Mouse (Mus musculus) midbrain, embryonic 14.5 days (tissue): ENCODE results near the gene Prph. TPM values are rescaled to one million over a fixed set of nuclear protein-coding genes. Genes with fewer than 3 reads are reported as not detected.
"Not testable (repeated sequence)": the region's sequence is repeated elsewhere in the genome, so short reads cannot be mapped to it uniquely, and the experiment has no call there.

Experiments
- ATAC-seq: fragments of 200-750 bp; cut with Nextera tagmentation; 2 replicates; pipeline ENCODE4 v1.8.0; 2017; ENCODE audit warnings: moderate number of reproducible peaks, moderate library complexity; ENCODE audit not compliant: low FRiP score, low TSS enrichment
- DNase-seq: peaks from one replicate; pipeline ENCODE4 v3.0.0-alpha.2; 2015
- H3K27ac ChIP-seq: fragments of 300-500 bp; sonication (generic); replicated peaks from 2 replicates; pipeline ENCODE4 v1.5.1; 2014; ENCODE audit warnings: mild to moderate bottlenecking, low read depth, low read length, moderate library complexity
- H3K27me3 ChIP-seq: fragments of 300-500 bp; sonication (generic); 2 replicates; pipeline ENCODE4 v1.6.1; 2014; ENCODE audit warnings: low read length, control low read depth, mixed read lengths; ENCODE audit not compliant: control insufficient read depth, insufficient read depth
- H3K36me3 ChIP-seq: fragments of 300-500 bp; sonication (generic); 2 replicates; pipeline ENCODE4 v1.6.1; 2014; ENCODE audit warnings: low read length, control low read depth; ENCODE audit not compliant: control insufficient read depth, insufficient read depth
- H3K4me1 ChIP-seq: fragments of 300-500 bp; sonication (generic); 2 replicates; pipeline ENCODE4 v1.6.1; 2014; ENCODE audit warnings: mild to moderate bottlenecking, antibody characterized with exemption, low read length, control low read depth; ENCODE audit not compliant: control insufficient read depth, insufficient read depth
- H3K4me2 ChIP-seq: fragments of 300-500 bp; sonication (generic); 2 replicates; pipeline ENCODE4 v1.6.1; 2014; ENCODE audit warnings: mild to moderate bottlenecking, low read length, moderate library complexity
- H3K4me3 ChIP-seq: fragments of 300-500 bp; sonication (generic); replicated peaks from 2 replicates; pipeline ENCODE4 v1.5.1; 2014; ENCODE audit warnings: low read depth, low read length
- H3K9ac ChIP-seq: fragments of 300-500 bp; sonication (generic); replicated peaks from 2 replicates; pipeline ENCODE4 v1.6.1; 2014; ENCODE audit warnings: mild to moderate bottlenecking, low read length, moderate library complexity
- H3K9me3 ChIP-seq: fragments of 300-500 bp; sonication (generic); 2 replicates; pipeline ENCODE4 v1.6.1; 2016; ENCODE audit warnings: low read length, control low read depth, mixed read lengths; ENCODE audit not compliant: control insufficient read depth
- WGBS: fragments of 180-500 bp; shearing (Covaris S2); extraction: QIAGEN DNeasy Blood & Tissue Kit; methylation state at CpG from one replicate; pipeline ENCODE4 v1.1.7; 2014; 5-methylcytosine and 5-hydroxymethylcytosine counted together
- polyA plus RNA-seq: library from polyadenylated mRNA; unstranded; fragments of >200 nt; fragmentation: Nextera tagmentation; extraction: Ambion mirVana; gene quantifications from 2 replicates; pipeline ENCODE4 v1.2.1, GENCODE M21; 2014

Prph gene
- polyA plus RNA-seq, 1 experiment from 2014 or later: 11.7 TPM

- H3K27ac ChIP-seq: no peak overlapping the region
- no peaks in the 10 kb centered on the region for H3K36me3 ChIP-seq
- H3K9me3 ChIP-seq: no peaks in the 10 kb centered on the region
- no peak for DNase-seq
- no peak overlapping the region for H3K4me3 ChIP-seq
- H3K27me3 ChIP-seq: no peaks in the 10 kb centered on the region
- WGBS: 92% methylated on average over 5 of the region's 5 CpGs
- peaks cover 4% of the 10 kb centered on the region; the same call in 1 of the 2 replicates for H3K4me1 ChIP-seq
- no peak for ATAC-seq
- no peak overlapping the region for H3K4me2 ChIP-seq
- no peak overlapping the region for H3K9ac ChIP-seq
Observed at GRCm38 (mm10) chr15:99038797-99039196, 16.2 kb upstream of the Prph start.

- H3K4me1 ChIP-seq: peaks cover 4% of the 10 kb centered on the region; the same call in 1 of the 2 replicates
- H3K36me3 ChIP-seq: no peaks in the 10 kb centered on the region
- 87% methylated on average over 4 of the region's 4 CpGs for WGBS
- H3K9me3 ChIP-seq: no peaks in the 10 kb centered on the region
- ATAC-seq: no peak
- H3K27ac ChIP-seq: no peak overlapping the region
- no peak overlapping the region for H3K4me2 ChIP-seq
- H3K27me3 ChIP-seq: no peaks in the 10 kb centered on the region
- no peak overlapping the region for H3K4me3 ChIP-seq
- DNase-seq: no peak
- H3K9ac ChIP-seq: no peak overlapping the region
Observed at GRCm38 (mm10) chr15:99039306-99039705, 15.7 kb upstream of the Prph start.

GRCm38 (mm10) chr15:99039996-99040919 is 14.7 kb upstream of the Prph start:
- no peaks in the 10 kb centered on the region for H3K27me3 ChIP-seq
- H3K4me3 ChIP-seq: no peak overlapping the region
- ATAC-seq (no peak), DNase-seq (no peak)
- H3K36me3 ChIP-seq: no peaks in the 10 kb centered on the region
- WGBS: 71% methylated on average over 26 of the region's 26 CpGs
- H3K4me2 ChIP-seq: no peak overlapping the region
- no peak overlapping the region for H3K27ac ChIP-seq
- H3K4me1 ChIP-seq: peaks cover 4% of the 10 kb centered on the region; the same call in 1 of the 2 replicates
- H3K9ac ChIP-seq: no peak overlapping the region
- no peaks in the 10 kb centered on the region for H3K9me3 ChIP-seq

GRCm38 (mm10) chr15:99040920-99041856 is 13.8 kb upstream of the Prph start:
- Histone ChIP-seq H3K9me3 (no peaks in the 10 kb centered on the region), H3K4me3 (no peak overlapping the region), H3K36me3 (no peaks in the 10 kb centered on the region), H3K4me2 (no peak overlapping the region), H3K27ac (no peak overlapping the region), H3K27me3 (no peaks in the 10 kb centered on the region), H3K9ac (no peak overlapping the region), H3K4me1 (peaks cover 4% of the 10 kb centered on the region; the same call in 1 of the 2 replicates)
- 36% methylated on average over 21 of the region's 21 CpGs for WGBS
- peak; percentile 46 for DNase-seq
- ATAC-seq: no peak

- H3K36me3 ChIP-seq: no peaks in the 10 kb centered on the region
- no peak for DNase-seq
- no peak overlapping the region for H3K4me3 ChIP-seq
- H3K27ac ChIP-seq: no peak overlapping the region
- H3K4me2 ChIP-seq: no peak overlapping the region
- H3K4me1 ChIP-seq: peaks cover 4% of the 10 kb centered on the region; the same call in 1 of the 2 replicates
- ATAC-seq: no peak
- WGBS: 85% methylated on average over 5 of the region's 5 CpGs
- H3K9ac ChIP-seq: no peak overlapping the region
- H3K9me3 ChIP-seq: no peaks in the 10 kb centered on the region
- no peaks in the 10 kb centered on the region for H3K27me3 ChIP-seq
Observed at GRCm38 (mm10) chr15:99042334-99042733, 12.6 kb upstream of the Prph start.

- Histone ChIP-seq H3K27me3 (no peaks in the 10 kb centered on the region), H3K4me3 (no peak overlapping the region), H3K4me1 (peaks cover 4% of the 10 kb centered on the region; the same call in 1 of the 2 replicates), H3K9me3 (no peaks in the 10 kb centered on the region), H3K27ac (no peak overlapping the region), H3K4me2 (no peak overlapping the region), H3K36me3 (no peaks in the 10 kb centered on the region), H3K9ac (no peak overlapping the region)
- DNase-seq (peak; percentile 15), ATAC-seq (no peak)
- 65% methylated on average over 3 of the region's 3 CpGs for WGBS
Observed at GRCm38 (mm10) chr15:99044854-99045253, 10.1 kb upstream of the Prph start.

- 75% methylated on average over 6 of the region's 6 CpGs for WGBS
- not testable (repeated sequence) for DNase-seq, H3K27me3 ChIP-seq, H3K36me3 ChIP-seq, H3K4me2 ChIP-seq, H3K27ac ChIP-seq, ATAC-seq, H3K4me3 ChIP-seq, H3K9me3 ChIP-seq, H3K4me1 ChIP-seq, H3K9ac ChIP-seq
Observed at GRCm38 (mm10) chr15:99045734-99046133, 9.2 kb upstream of the Prph start.

GRCm38 (mm10) chr15:99049473-99050253 is 5.3 kb upstream of the Prph start:
- H3K4me3 ChIP-seq: no peak overlapping the region
- no peak overlapping the region for H3K9ac ChIP-seq
- WGBS: 33% methylated on average over 13 of the region's 13 CpGs
- H3K27me3 ChIP-seq: peaks cover 26% of the 10 kb centered on the region
- ATAC-seq (no peak), DNase-seq (peak; percentile 91)
- H3K4me1 ChIP-seq: no peaks in the 10 kb centered on the region
- H3K36me3 ChIP-seq: no peaks in the 10 kb centered on the region
- no peaks in the 10 kb centered on the region for H3K9me3 ChIP-seq
- H3K4me2 ChIP-seq: no peak overlapping the region
- H3K27ac ChIP-seq: no peak overlapping the region
